Mouse (Mus musculus) thymus, adult 2 months (tissue): ENCODE measurements around the gene Mag.

Experiments used
- CTCF ChIP-seq: fragments of 200-500 bp; IDR thresholded peaks from 2 replicates; pipeline ENCODE4 v1.5.1; 2012; ENCODE audit warnings: mild to moderate bottlenecking, control low read depth, low read length, moderate library complexity, borderline replicate concordance; ENCODE audit not compliant: control insufficient read depth, poor library complexity, insufficient read depth; ENCODE audit errors: extremely low read depth
- POLR2A ChIP-seq: fragments of 200-500 bp; IDR thresholded peaks from 2 replicates; pipeline ENCODE4 v1.6.1; 2012; ENCODE audit warnings: mild to moderate bottlenecking, low read length, control low read depth, moderate library complexity; ENCODE audit not compliant: control insufficient read depth, poor library complexity, insufficient read depth; ENCODE audit errors: extremely low read depth

- TF ChIP-seq CTCF (no peak), POLR2A (no peak)
Observed at GRCm38 (mm10) chr7:30959786-30960349, 45.2 kb upstream of the Mag start.
